Mouse (Mus musculus): ENCODE results near the gene Ctnna2.

DNA sequence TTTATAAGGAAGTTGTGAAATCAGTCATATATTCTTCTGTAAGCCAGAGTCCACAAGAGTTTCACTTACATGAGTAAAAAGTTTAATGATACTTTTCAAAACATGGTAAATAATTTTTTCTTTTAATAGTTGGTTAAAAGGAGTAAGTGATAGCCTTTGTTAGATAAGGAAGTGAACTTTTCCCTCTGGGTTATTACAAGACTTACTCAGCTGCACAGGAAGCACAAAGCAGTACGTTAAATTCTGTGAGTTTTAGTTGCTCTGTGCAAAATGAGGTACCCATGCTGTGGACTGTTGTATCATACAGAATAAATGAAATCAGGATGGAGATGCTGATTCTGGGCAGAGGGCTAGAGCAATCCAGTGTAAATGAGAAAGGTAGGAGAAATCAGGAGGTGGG lies 423.3 kb downstream of the Ctnna2 start:
- TF ChIP-seq HCFC1 (IDR thresholded peaks at IDR 0.05; ENCODE audit: borderline replicate concordance, insufficient read depth, low read length) (no peak), CHD2 (IDR thresholded peaks at IDR 0.05; ENCODE audit: low read depth, low read length) (no peak), ZNF384 (IDR thresholded peaks at IDR 0.05; ENCODE audit: low read depth, low read length) (no peak), MAFK (IDR thresholded peaks at IDR 0.05; ENCODE audit: insufficient read depth, low read depth, low read length) (no peak)

Measured in ES-E14 (cell line).